Mouse (Mus musculus) layer of hippocampus, adult 8-10 months (tissue): ENCODE measurements around the gene Msi2. TPM values are rescaled to one million over a fixed set of nuclear protein-coding genes. Genes with fewer than 3 reads are reported as not detected.

ENCODE experiments used
- DNase-seq, 2 experiments: peaks; one replicate each; pipeline ENCODE4 v3.0.0; 2022; ENCODE audit warnings: low spot score in 2 of 2
- microRNA-seq, 2 experiments: library from miRNA; unstranded; fragments of <30 nt; microRNA quantifications; one replicate each; pipeline ENCODE4 v1.2.0; 2022
- total RNA-seq, 4 experiments: library from RNA; stranded (reverse); gene quantifications; 2 replicates each; pipeline ENCODE4 v1.2.4; 2022

Gene Msi2
- total RNA-seq, 4 experiments from 2014 or later = 102 to 121 (median 109) TPM

DNA sequence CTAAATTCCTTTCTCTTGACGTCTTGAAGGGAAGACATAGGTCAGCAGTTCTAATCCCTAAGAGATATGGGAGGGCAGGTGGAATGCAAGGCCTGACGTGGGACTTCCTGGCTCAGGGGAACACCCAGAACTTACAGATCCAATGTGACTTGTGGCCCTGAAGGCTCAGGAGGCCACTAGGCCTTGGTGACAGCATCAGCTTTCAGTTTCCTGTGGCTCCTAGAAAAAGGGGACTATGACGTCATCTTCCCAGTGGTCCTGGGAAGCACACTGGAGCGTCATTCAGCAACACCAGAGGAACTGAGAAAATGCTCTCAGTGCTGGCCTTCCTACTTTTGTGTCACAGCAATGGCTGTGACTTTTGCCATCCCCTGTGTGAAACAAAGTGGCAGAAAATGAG is 427.1 kb downstream of the Msi2 start:
- DNase-seq = no peak

Small RNAs within 50 kb of the gene (microRNA-seq; reads per million reads assigned to microRNA genes)
- gene Mir378b = 0.51 to 0.64 reads per million in 2 experiments

Other genes with a start within 250 kb of the Msi2 start
- gene Akap1, start 146.1 kb upstream of the Msi2 start, total RNA-seq = 10 to 100 TPM; 40.5 to 44.8 (median 41.6) TPM
- 10 to 100 TPM; 15.8 to 24.7 (median 19.9) TPM for gene Scpep1, start 237.0 kb upstream of the Msi2 start, total RNA-seq
- gene Elobl, start 248.4 kb upstream of the Msi2 start, total RNA-seq = not detected